Mouse (Mus musculus) erythroblast, embryonic 14.5 days (primary cell): ENCODE measurements around the gene Exoc6b.

Experiments
- GATA1 ChIP-seq: IDR thresholded peaks from 2 replicates; pipeline ENCODE4 v1.6.1; 2012; ENCODE audit warnings: low read length, inconsistent platforms, mixed read lengths
- TAL1 ChIP-seq: IDR thresholded peaks from 3 replicates; pipeline ENCODE4 v1.6.1; 2012; ENCODE audit warnings: low read length, inconsistent platforms, mixed read lengths

DNA sequence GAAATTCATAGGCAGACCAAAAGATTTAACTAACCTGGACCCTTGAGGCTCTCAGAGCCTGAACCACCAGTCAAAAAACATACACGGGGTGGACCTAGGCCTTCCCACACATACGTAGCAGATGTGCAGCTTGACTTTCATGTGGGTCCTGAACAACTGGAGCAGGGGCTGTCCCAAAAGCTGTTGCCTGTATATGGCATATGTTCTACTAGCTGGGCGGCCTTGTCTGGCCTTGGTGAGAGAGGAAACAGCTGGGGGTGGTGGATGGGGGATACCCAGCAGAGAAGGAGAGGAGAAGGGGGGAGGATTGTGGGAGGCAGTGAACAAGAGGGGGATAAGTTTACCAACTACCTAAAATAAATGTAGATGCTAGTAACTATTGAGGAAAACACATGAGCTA is 270.6 kb downstream of the Exoc6b start:
- TF ChIP-seq GATA1 = no peak
- no peak for TF ChIP-seq TAL1
